8 mouse cellular contexts compared by ENCODE assay signal in genomic region chr3:89259076-89259475, GRCm38 (mm10). TPM values are rescaled to one million over a fixed set of nuclear protein-coding genes. Genes with fewer than 3 reads are reported as not detected.
DNase-seq lines count a peak whose midpoint lies in the region; ATAC-seq and TF ChIP-seq lines count a peak whose summit lies in the region.

Gene Dpm3 (plus strand): TSS chr3:89259358.

- no peaks in the 10 kb centered on the region for H3K79me2 ChIP-seq in heart, adult 2 months (replicated peaks; ENCODE audit: control insufficient read depth, insufficient read depth, low read length)

- POLR2A ChIA-PET in Patski (lab: Charles Lee) = interaction anchor here (1.2 kb wide), 2 partner anchors 9 to 10 kb away, joined by 3 read pairs; no protein-coding TSS in a partner anchor

- no peaks in the 10 kb centered on the region for H3K36me3 ChIP-seq in heart, adult 2 months (ENCODE audit: control insufficient read depth, insufficient read depth, low read length)
- H3K36me3 ChIP-seq in forebrain, embryonic 16.5 days (ENCODE audit: control insufficient read depth, insufficient read depth) = no peaks in the 10 kb centered on the region
- no peaks in the 10 kb centered on the region for H3K36me3 ChIP-seq in hindbrain, embryonic 14.5 days (replicated peaks; ENCODE audit: control insufficient read depth, insufficient read depth)
- no peaks in the 10 kb centered on the region for H3K36me3 ChIP-seq in liver, embryonic 16.5 days (ENCODE audit: control insufficient read depth, insufficient read depth)

- no peak for ATAC-seq in Patski
- no peak for ATAC-seq in forebrain, embryonic 16.5 days
- no peak for ATAC-seq in hindbrain, embryonic 14.5 days (ENCODE audit: low FRiP score)
- ATAC-seq in liver, embryonic 16.5 days (ENCODE audit: low read depth) = no peak

- no peaks in the 10 kb centered on the region for H3K27me3 ChIP-seq in heart, adult 2 months (ENCODE audit: control insufficient read depth, insufficient read depth, low read length)
- H3K27me3 ChIP-seq in Patski = peaks cover 20% of the 10 kb centered on the region
- no peaks in the 10 kb centered on the region for H3K27me3 ChIP-seq in forebrain, embryonic 16.5 days (replicated peaks; ENCODE audit: control insufficient read depth, insufficient read depth, low read length)
- no peaks in the 10 kb centered on the region for H3K27me3 ChIP-seq in hindbrain, embryonic 14.5 days (ENCODE audit: control insufficient read depth, insufficient read depth, low read length)
- 0 out of 2 replicates have a peak, but pooled peaks cover 2% of the 10 kb centered on the region for H3K27me3 ChIP-seq in liver, embryonic 16.5 days (ENCODE audit: control insufficient read depth, insufficient read depth, low read depth, low read length)

- H3K9ac ChIP-seq in heart, adult 2 months (ENCODE audit: low read depth, low read length) = no peak within 1 kb of the TSS
- H3K9ac ChIP-seq in forebrain, embryonic 16.5 days (replicated peaks; ENCODE audit: low read depth, low read length) = no peak within 1 kb of the TSS
- H3K9ac ChIP-seq in hindbrain, embryonic 14.5 days = no peak within 1 kb of the TSS
- no peak within 1 kb of the TSS for H3K9ac ChIP-seq in liver, embryonic 16.5 days (ENCODE audit: low read depth, low read length)

- CTCF ChIA-PET in Patski (lab: Charles Lee) = interaction anchor here (1.4 to 5.0 kb wide), 3 partner anchors 9 to 23 kb away, joined by 5 to 25 read pairs (median 22); partner anchors contain the start of genes Efna1, Krtcap2 and Trim46

- H3K4me2 ChIP-seq in forebrain, embryonic 16.5 days (ENCODE audit: low read length) = no peak within 1 kb of the TSS
- no peak within 1 kb of the TSS for H3K4me2 ChIP-seq in hindbrain, embryonic 14.5 days (replicated peaks)
- H3K4me2 ChIP-seq in liver, embryonic 16.5 days (ENCODE audit: low read depth, low read length) = no peak within 1 kb of the TSS

- H3K4me1 ChIP-seq in heart, adult 2 months (ENCODE audit: control insufficient read depth, insufficient read depth, low read length) = peaks cover 8% of the 10 kb centered on the region
- no peaks in the 10 kb centered on the region for H3K4me1 ChIP-seq in forebrain, embryonic 16.5 days (replicated peaks; ENCODE audit: control insufficient read depth, insufficient read depth, low read length)
- H3K4me1 ChIP-seq in hindbrain, embryonic 14.5 days (replicated peaks; ENCODE audit: control insufficient read depth, insufficient read depth, low read length) = no peaks in the 10 kb centered on the region
- H3K4me1 ChIP-seq in liver, embryonic 16.5 days (ENCODE audit: control insufficient read depth, low read depth, low read length) = no peaks in the 10 kb centered on the region; the same call in 1 of the 2 replicates

- no peak for TF ChIP-seq POLR2A in heart, adult 2 months (IDR thresholded peaks at IDR 0.05; ENCODE audit: insufficient read depth, low read depth, low read length)

- no peak for TF ChIP-seq CTCF in heart, adult 2 months (IDR thresholded peaks at IDR 0.05)
- no peak for TF ChIP-seq CTCF in Patski (IDR thresholded peaks at IDR 0.05)

- WGBS in heart, adult 2 months = 59% methylated on average over 7 of the region's 7 CpGs
- WGBS in forebrain, embryonic 16.5 days = 56% methylated on average over 7 of the region's 7 CpGs
- 54% methylated on average over 7 of the region's 7 CpGs for WGBS in hindbrain, embryonic 14.5 days
- 45% methylated on average over 7 of the region's 7 CpGs for WGBS in liver, embryonic 16.5 days (ENCODE audit: insufficient replicate concordance)

- no peak within 1 kb of the TSS for H3K4me3 ChIP-seq in heart, adult 2 months
- H3K4me3 ChIP-seq in forebrain, embryonic 16.5 days (replicated peaks; ENCODE audit: low read length) = no peak within 1 kb of the TSS
- H3K4me3 ChIP-seq in hindbrain, embryonic 14.5 days (replicated peaks; ENCODE audit: low read length) = no peak within 1 kb of the TSS
- H3K4me3 ChIP-seq in liver, embryonic 16.5 days (ENCODE audit: low read depth, low read length) = no peak within 1 kb of the TSS

- no peaks in the 10 kb centered on the region for H3K9me3 ChIP-seq in forebrain, embryonic 16.5 days (ENCODE audit: control insufficient read depth, low read length)
- H3K9me3 ChIP-seq in hindbrain, embryonic 14.5 days (ENCODE audit: control insufficient read depth, low read length) = no peaks in the 10 kb centered on the region
- H3K9me3 ChIP-seq in liver, embryonic 16.5 days (replicated peaks; ENCODE audit: control insufficient read depth, low read length) = no peaks in the 10 kb centered on the region

- no peak within 1 kb of the TSS for H3K27ac ChIP-seq in heart, adult 2 months
- no peak within 1 kb of the TSS for H3K27ac ChIP-seq in forebrain, embryonic 16.5 days (ENCODE audit: low read length)
- no peak within 1 kb of the TSS for H3K27ac ChIP-seq in hindbrain, embryonic 14.5 days
- no peak within 1 kb of the TSS for H3K27ac ChIP-seq in liver, embryonic 16.5 days (ENCODE audit: low read length)

- no peak for DNase-seq in heart, adult 2 months
- no peak for DNase-seq in heart, adult 11 months
- DNase-seq in Patski (ENCODE audit: low read depth, low spot score) = no peak
- no peak for DNase-seq in hindbrain, embryonic 14.5 days (ENCODE audit: low spot score)
- DNase-seq in cerebellum, postnatal 25 days = no peak
- DNase-seq in urinary bladder, postnatal 10 days (ENCODE audit: low spot score) = no peak

- in situ Hi-C loops in Patski (cut with MboI; ENCODE audit: low pct_unique_long_range_greater_than_20kb) = no loop called here

- intact Hi-C loops in heart, adult 2 months (cut with DNase I) = no loop called here

- TF ChIP-seq EP300 in heart, adult 2 months (IDR thresholded peaks at IDR 0.05; ENCODE audit: insufficient read depth, low read depth, low read length) = no peak

RNA-seq across cellular contexts. Expression of gene Dpm3, which starts in this region (rescaled TPM):
- total RNA-seq in heart, adult 2 months (2021) = 10 to 100 TPM; 54.3 to 58.2 TPM
- polyA plus RNA-seq in heart, adult 2 months (2012; rRNA removed) = 140 and 160 TPM in 2 replicates
- polyA plus RNA-seq in Patski (2021) = 104 TPM
- 67.0 and 73.5 TPM in 2 replicates for polyA plus RNA-seq in forebrain, embryonic 16.5 days (2015; fragmentation: Nextera tagmentation; extraction: Ambion mirVana)
- polyA plus RNA-seq in hindbrain, embryonic 14.5 days (2014; fragmentation: Nextera tagmentation; extraction: Ambion mirVana) = 80.7 and 94.4 TPM in 2 replicates
- polyA plus RNA-seq in liver, embryonic 16.5 days (2015; fragmentation: Nextera tagmentation; extraction: Ambion mirVana) = 51.9 and 59.4 TPM in 2 replicates
